Comparison of ENCODE assay signal across 34 mouse cellular contexts in genomic region chr7:130314658-130315057, GRCm38 (mm10).
"Had no signal": no experiment of that assay in that cellular context is flagged by ENCODE, and none has a peak within 500 bp of the region (broad histone marks: within the 10 kb centered on the region; RNA-seq: fewer than 3 reads in every experiment).

No protein-coding gene starts in this region.

- DNase-seq: heart, adult 2 months; heart, postnatal 10 days; heart, postnatal 14 days; heart, postnatal 36 days; heart, postnatal 4 days; kidney, adult 11 months; kidney, adult 18-20 months; kidney, adult 2 months; kidney, adult 8-10 months; kidney, adult 9 months; kidney, postnatal 10 days; kidney, postnatal 14 days; kidney, postnatal 25 days; kidney, postnatal 36 days; layer of hippocampus, adult 9-11 months had no signal

- H3K36me3 ChIP-seq: heart, embryonic 10.5 days; heart, embryonic 12.5 days; heart, embryonic 13.5 days; heart, embryonic 15.5 days; hindbrain, embryonic 10.5 days; hindbrain, embryonic 12.5 days; hindbrain, embryonic 13.5 days; hindbrain, embryonic 15.5 days; intestine, embryonic 15.5 days; kidney, embryonic 15.5 days had no signal

- H3K27ac ChIP-seq: heart, adult 2 months; heart, embryonic 10.5 days; heart, embryonic 13.5 days; heart, embryonic 15.5 days; hindbrain, embryonic 10.5 days; hindbrain, embryonic 12.5 days; hindbrain, embryonic 13.5 days; hindbrain, embryonic 14.5 days; hindbrain, embryonic 15.5 days; hindbrain, postnatal 0 days; intestine, embryonic 15.5 days; kidney, embryonic 15.5 days; kidney, postnatal 0 days; layer of hippocampus, adult 2 months had no signal

- H3K4me2 ChIP-seq: heart, embryonic 11.5 days; heart, embryonic 12.5 days; heart, embryonic 13.5 days; heart, embryonic 15.5 days; hindbrain, embryonic 12.5 days; hindbrain, embryonic 13.5 days; hindbrain, embryonic 14.5 days; hindbrain, embryonic 15.5 days; intestine, embryonic 15.5 days; kidney, embryonic 15.5 days had no signal

- H3K9me3 ChIP-seq: heart, embryonic 10.5 days; heart, embryonic 12.5 days; heart, embryonic 13.5 days; heart, embryonic 15.5 days; hindbrain, embryonic 10.5 days; hindbrain, embryonic 12.5 days; hindbrain, embryonic 13.5 days; hindbrain, embryonic 15.5 days; intestine, embryonic 15.5 days; kidney, embryonic 15.5 days had no signal

- H3K4me3 ChIP-seq: heart, adult 2 months; heart, embryonic 10.5 days; heart, embryonic 12.5 days; heart, embryonic 13.5 days; heart, embryonic 15.5 days; hindbrain, embryonic 10.5 days; hindbrain, embryonic 12.5 days; hindbrain, embryonic 13.5 days; hindbrain, embryonic 15.5 days; intestine, embryonic 15.5 days; kidney, embryonic 15.5 days; layer of hippocampus, adult 2 months had no signal

- ATAC-seq: hindbrain, embryonic 16.5 days; hindbrain, postnatal 0 days; inflammation-experienced regulatory T-cells, adult 6 months; intestine, embryonic 15.5 days; intestine, embryonic 16.5 days; intestine, postnatal 0 days had no signal

- H3K9ac ChIP-seq: heart, embryonic 12.5 days; heart, embryonic 13.5 days; heart, embryonic 15.5 days; hindbrain, embryonic 12.5 days; hindbrain, embryonic 13.5 days; hindbrain, embryonic 14.5 days; hindbrain, embryonic 15.5 days; intestine, embryonic 15.5 days; kidney, embryonic 15.5 days had no signal

- H3K27me3 ChIP-seq: hindbrain, embryonic 13.5 days; hindbrain, embryonic 15.5 days; intestine, embryonic 15.5 days; kidney, embryonic 15.5 days had no signal
